Mouse (Mus musculus): ENCODE measurements around the gene Col4a3bp.

GRCm38 (mm10) chr13:96644168-96644567 lies 101.8 kb downstream of the Col4a3bp start:
- TF ChIP-seq CTCF (IDR thresholded peaks at IDR 0.05; ENCODE audit: low read depth, low read length) (no peak), POLR2A (IDR thresholded peaks at IDR 0.05; ENCODE audit: extremely low read depth, insufficient read depth, low read length) (no peak)
